Mouse (Mus musculus): ENCODE results near the gene Gpr142. TPM values are rescaled to one million over a fixed set of nuclear protein-coding genes. Genes with fewer than 3 reads are reported as not detected.
A peak's percentile ranks its signal among the peaks of the same experiment; 100 is the strongest.

The Gpr142 gene
- polyA plus RNA-seq, 1 experiment: 0.07 TPM

- Histone ChIP-seq H3ac (ENCODE audit: control insufficient read depth, insufficient read length) (no peak overlapping the region), H3K4me2 (ENCODE audit: low read depth) (no peak overlapping the region), H3K79me2 (ENCODE audit: control insufficient read depth, insufficient read depth) (no peaks in the 10 kb centered on the region), H3K36me3 (ENCODE audit: control insufficient read depth, insufficient read depth) (no peaks in the 10 kb centered on the region), H3K27me3 (ENCODE audit: control insufficient read depth, insufficient read depth, insufficient read length) (no peaks in the 10 kb centered on the region), H3K4me3 (no peak overlapping the region)
- no peak for TF ChIP-seq USF1 (IDR thresholded peaks at IDR 0.05; ENCODE audit: low read depth)
- no peak for TF ChIP-seq MYOD1 (IDR thresholded peaks at IDR 0.05; ENCODE audit: control insufficient read depth in 1 of 3, insufficient read length in 2 of 3, low read depth in 2 of 3)
- TF ChIP-seq TCF12 (IDR thresholded peaks at IDR 0.05; ENCODE audit: insufficient read depth, poor library complexity, severe bottlenecking): no peak
- no peak for TF ChIP-seq POLR2A (IDR thresholded peaks at IDR 0.05; ENCODE audit: insufficient read length, low read depth)
- TF ChIP-seq MAX (IDR thresholded peaks at IDR 0.05; ENCODE audit: low read depth): no peak
- TF ChIP-seq E2F4 (IDR thresholded peaks at IDR 0.05; ENCODE audit: insufficient read depth): no peak
- no peak for TF ChIP-seq MYOG (IDR thresholded peaks at IDR 0.05; ENCODE audit: control insufficient read depth in 1 of 3, insufficient read depth in 1 of 3, insufficient read length in 2 of 3, low read depth in 2 of 3)
- no peak for TF ChIP-seq TCF3 (IDR thresholded peaks at IDR 0.05; ENCODE audit: insufficient read length, low read depth)
- no peak for TF ChIP-seq REST (IDR thresholded peaks at IDR 0.05; ENCODE audit: insufficient read depth, insufficient read length)
- TF ChIP-seq SRF (IDR thresholded peaks at IDR 0.05; ENCODE audit: control insufficient read depth, insufficient read length, low read depth): no peak
- no peak for TF ChIP-seq POLR2AphosphoS2 (IDR thresholded peaks at IDR 0.05; ENCODE audit: insufficient read length, low read depth)
- no peak for TF ChIP-seq CEBPB (IDR thresholded peaks at IDR 0.05; ENCODE audit: insufficient read depth, poor library complexity, severe bottlenecking)
Observed at GRCm38 (mm10) chr11:114846336-114846735, 47.6 kb downstream of the Gpr142 start.

- no peaks in the 10 kb centered on the region for H3K79me2 ChIP-seq (ENCODE audit: control insufficient read depth, insufficient read depth)
- TF ChIP-seq TCF3 (IDR thresholded peaks at IDR 0.05; ENCODE audit: insufficient read length, low read depth) (no peak), POLR2AphosphoS2 (IDR thresholded peaks at IDR 0.05; ENCODE audit: insufficient read length, low read depth) (no peak), MYOD1 (IDR thresholded peaks at IDR 0.05; ENCODE audit: control insufficient read depth in 1 of 3, insufficient read length in 2 of 3, low read depth in 2 of 3) (no peak), CEBPB (IDR thresholded peaks at IDR 0.05; ENCODE audit: insufficient read depth, poor library complexity, severe bottlenecking) (no peak), TCF12 (IDR thresholded peaks at IDR 0.05; ENCODE audit: insufficient read depth, poor library complexity, severe bottlenecking) (no peak), SRF (IDR thresholded peaks at IDR 0.05; ENCODE audit: control insufficient read depth, insufficient read length, low read depth) (no peak), MAX (IDR thresholded peaks at IDR 0.05; ENCODE audit: low read depth) (no peak), USF1 (IDR thresholded peaks at IDR 0.05; ENCODE audit: low read depth) (no peak), MYOG (IDR thresholded peaks at IDR 0.05; ENCODE audit: control insufficient read depth in 1 of 3, insufficient read depth in 1 of 3, insufficient read length in 2 of 3, low read depth in 2 of 3) (no peak), E2F4 (IDR thresholded peaks at IDR 0.05; ENCODE audit: insufficient read depth) (no peak), POLR2A (IDR thresholded peaks at IDR 0.05; ENCODE audit: insufficient read length, low read depth) (no peak), REST (IDR thresholded peaks at IDR 0.05; ENCODE audit: insufficient read depth, insufficient read length) (no peak)
- no peak overlapping the region for H3K4me3 ChIP-seq
- H3ac ChIP-seq (ENCODE audit: control insufficient read depth, insufficient read length): no peak overlapping the region
- no peak overlapping the region for H3K4me2 ChIP-seq (ENCODE audit: low read depth)
- no peaks in the 10 kb centered on the region for H3K36me3 ChIP-seq (ENCODE audit: control insufficient read depth, insufficient read depth)
- H3K27me3 ChIP-seq (ENCODE audit: control insufficient read depth, insufficient read depth, insufficient read length): no peaks in the 10 kb centered on the region
Observed at GRCm38 (mm10) chr11:114847008-114847407, 48.3 kb downstream of the Gpr142 start.

- peaks cover 9% of the 10 kb centered on the region for H3K79me2 ChIP-seq (ENCODE audit: control insufficient read depth, insufficient read depth)
- peaks cover 5% of the 10 kb centered on the region for H3K27me3 ChIP-seq (ENCODE audit: control insufficient read depth, insufficient read depth, insufficient read length)
- no peaks in the 10 kb centered on the region for H3K36me3 ChIP-seq (ENCODE audit: control insufficient read depth, insufficient read depth)
- TF ChIP-seq MYOG (IDR thresholded peaks at IDR 0.05; ENCODE audit: control insufficient read depth in 1 of 3, insufficient read depth in 1 of 3, insufficient read length in 2 of 3, low read depth in 2 of 3) (no peak), MYOD1 (IDR thresholded peaks at IDR 0.05; ENCODE audit: control insufficient read depth in 1 of 3, insufficient read length in 2 of 3, low read depth in 2 of 3) (no peak), TCF3 (IDR thresholded peaks at IDR 0.05; ENCODE audit: insufficient read length, low read depth) (no peak), REST (IDR thresholded peaks at IDR 0.05; ENCODE audit: insufficient read depth, insufficient read length) (no peak), E2F4 (IDR thresholded peaks at IDR 0.05; ENCODE audit: insufficient read depth) (no peak), POLR2AphosphoS2 (IDR thresholded peaks at IDR 0.05; ENCODE audit: insufficient read length, low read depth) (no peak), POLR2A (IDR thresholded peaks at IDR 0.05; ENCODE audit: insufficient read length, low read depth) (no peak), MAX (IDR thresholded peaks at IDR 0.05; ENCODE audit: low read depth) (no peak), SRF (IDR thresholded peaks at IDR 0.05; ENCODE audit: control insufficient read depth, insufficient read length, low read depth) (no peak), USF1 (IDR thresholded peaks at IDR 0.05; ENCODE audit: low read depth) (no peak), TCF12 (IDR thresholded peaks at IDR 0.05; ENCODE audit: insufficient read depth, poor library complexity, severe bottlenecking) (no peak), CEBPB (IDR thresholded peaks at IDR 0.05; ENCODE audit: insufficient read depth, poor library complexity, severe bottlenecking) (no peak)
- H3ac ChIP-seq (ENCODE audit: control insufficient read depth, insufficient read length): no peak overlapping the region
- peak overlapping the region; percentile 61 for H3K4me2 ChIP-seq (ENCODE audit: low read depth)
- no peak overlapping the region for H3K4me3 ChIP-seq
Observed at GRCm38 (mm10) chr11:114849572-114849971, 50.8 kb downstream of the Gpr142 start.

- peak overlapping the region; percentile 61 for H3K4me2 ChIP-seq (ENCODE audit: low read depth)
- H3ac ChIP-seq (ENCODE audit: control insufficient read depth, insufficient read length): no peak overlapping the region
- peak overlapping the region; percentile 57 for H3K4me3 ChIP-seq
- peaks cover 9% of the 10 kb centered on the region for H3K79me2 ChIP-seq (ENCODE audit: control insufficient read depth, insufficient read depth)
- H3K36me3 ChIP-seq (ENCODE audit: control insufficient read depth, insufficient read depth): no peaks in the 10 kb centered on the region
- peaks cover 5% of the 10 kb centered on the region for H3K27me3 ChIP-seq (ENCODE audit: control insufficient read depth, insufficient read depth, insufficient read length)
- TF ChIP-seq MAX (IDR thresholded peaks at IDR 0.05; ENCODE audit: low read depth) (no peak), MYOD1 (IDR thresholded peaks at IDR 0.05; ENCODE audit: control insufficient read depth in 1 of 3, insufficient read length in 2 of 3, low read depth in 2 of 3) (no peak)
Observed at GRCm38 (mm10) chr11:114850066-114850451, 51.3 kb downstream of the Gpr142 start.

Measured in myocyte (in vitro differentiated cells).